Mouse (Mus musculus) spleen, embryonic (tissue): ENCODE measurements at regions not wholly inside any gene's neighbourhood (a gene's known extent, or its start where the extent isn't known, plus 50 kb on each side); places are given as distances from the start of the nearest gene placed in this dataset.

Experiments used
- CTCF ChIA-PET: fragments of 350-600 bp; sonication (Branson Sonifier 250); formaldehyde crosslinking; loops from one replicate; lab custom pipeline; 2022; lab: Charles Lee

DNA sequence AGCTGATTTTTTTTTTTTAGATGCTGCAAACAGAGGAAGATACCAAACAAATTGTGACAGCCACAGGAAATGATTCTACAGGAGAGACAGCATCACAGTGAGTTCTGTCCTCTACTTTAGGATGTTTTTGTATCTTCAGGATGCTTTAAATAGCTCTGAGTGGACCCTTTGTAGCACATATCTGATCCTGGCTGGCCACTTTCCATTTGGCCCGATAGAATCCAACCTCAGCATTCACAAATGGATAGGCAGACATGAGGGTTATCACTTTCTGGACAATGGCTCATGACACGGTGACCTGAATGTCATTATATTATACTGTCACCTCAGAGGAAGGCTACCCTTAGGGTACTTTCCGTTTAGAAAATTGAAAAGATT, 379.3 kb downstream of the Gm10295 start:
- CTCF ChIA-PET, result no interaction called here

DNA sequence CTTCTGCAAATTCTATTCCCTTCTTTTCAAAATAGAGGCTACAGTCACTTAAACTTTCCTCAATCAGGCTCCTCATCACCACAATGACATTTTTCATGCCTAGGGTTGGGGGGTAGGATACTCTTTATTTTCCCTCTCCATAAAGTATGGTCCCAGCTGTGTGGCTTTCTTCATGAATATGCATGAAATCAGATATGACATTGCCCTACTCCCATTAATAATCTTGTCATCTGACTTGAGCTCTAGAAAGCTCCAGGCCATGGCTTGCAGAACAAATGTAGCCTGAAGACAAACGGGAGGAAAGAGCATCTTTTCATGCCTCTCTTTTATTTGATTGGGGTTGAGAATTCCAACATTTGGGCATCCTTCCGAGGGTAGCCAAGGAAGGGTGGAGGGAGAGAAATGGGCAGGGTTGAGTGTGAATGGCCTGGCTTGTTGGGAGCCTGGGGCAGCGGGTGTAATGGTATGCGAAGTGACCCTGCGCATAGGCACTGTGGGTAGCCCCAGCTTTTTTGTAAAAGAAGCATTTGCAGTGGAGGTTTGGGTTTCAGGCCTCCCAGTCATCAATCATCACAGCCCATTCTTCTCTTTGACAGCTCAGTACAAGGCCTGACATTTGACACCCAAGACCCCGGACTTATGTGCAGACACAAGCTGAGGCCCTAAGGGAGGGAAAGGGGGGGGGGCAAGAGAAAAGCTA, 379.8 kb downstream of the Gm10295 start:
- CTCF ChIA-PET, result no interaction called here

DNA sequence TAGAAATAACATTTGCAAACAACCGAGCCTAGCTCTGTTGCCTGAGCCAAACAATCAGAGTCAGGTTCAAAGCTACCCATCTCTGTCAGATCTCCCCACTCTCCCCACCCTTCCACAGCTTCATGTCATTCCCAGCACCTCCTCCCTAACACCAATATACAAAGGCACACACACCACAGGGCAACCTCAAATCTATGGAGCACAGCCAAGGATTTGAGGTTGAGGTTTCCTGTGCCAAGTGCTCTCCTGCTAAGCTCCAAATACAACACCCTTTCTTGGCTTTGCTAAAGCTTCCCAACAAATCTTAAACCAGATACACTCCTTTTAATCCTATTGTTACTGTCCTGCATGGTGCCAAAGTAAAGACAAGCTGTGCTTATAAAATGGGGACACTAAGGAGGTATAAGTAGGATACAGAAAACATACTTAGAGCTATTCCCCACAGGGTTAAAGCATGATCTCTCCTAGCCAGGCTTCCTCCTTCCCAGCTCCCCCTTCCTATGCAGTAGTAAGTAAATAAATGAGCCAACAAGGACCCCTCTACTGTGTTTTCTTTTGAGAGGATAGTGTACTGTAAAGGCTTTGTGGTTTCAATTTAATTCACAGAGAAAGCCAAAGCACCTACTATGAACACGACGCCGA, 398.8 kb downstream of the Gm10295 start:
- CTCF ChIA-PET, result no interaction called here

DNA sequence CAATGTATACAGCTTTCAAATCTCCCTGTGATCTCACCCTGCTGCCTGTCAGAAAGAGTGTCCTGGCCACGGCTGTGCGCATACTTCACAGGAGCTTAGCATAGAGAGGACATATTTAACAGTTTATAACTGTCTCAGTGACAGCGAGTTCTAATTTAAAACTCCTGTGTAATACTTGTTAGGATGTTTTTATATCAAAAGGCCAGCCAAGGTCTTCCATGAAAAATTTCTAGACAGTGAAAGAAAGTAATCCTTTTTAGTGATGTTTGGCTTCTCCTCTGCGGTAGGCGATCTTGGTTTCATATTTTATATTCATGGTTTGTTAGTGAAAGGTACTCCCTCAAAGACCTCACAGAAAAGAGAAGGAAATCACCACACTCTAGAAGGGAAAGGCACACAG, 403.0 kb downstream of the Gm10295 start:
- CTCF ChIA-PET, result no interaction called here

DNA sequence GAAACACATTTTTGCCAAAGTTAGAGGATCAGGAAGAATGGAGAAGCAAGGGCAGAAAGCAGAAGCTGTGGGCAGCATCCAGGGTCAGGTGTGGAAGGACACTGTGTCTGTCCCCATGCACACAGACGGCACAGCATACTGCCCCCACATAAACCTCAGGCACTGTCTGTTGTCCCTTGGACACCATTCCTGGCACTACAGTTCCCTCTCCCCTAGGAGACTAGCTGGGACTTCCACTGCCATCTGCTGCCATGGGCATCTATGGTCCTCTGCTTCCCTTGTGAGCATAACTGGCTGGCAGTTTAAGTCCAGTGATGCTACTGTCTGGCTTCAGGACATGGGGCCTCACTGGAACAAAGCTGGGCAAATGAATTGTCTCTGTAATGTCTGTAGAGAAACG, 405.0 kb downstream of the Gm10295 start:
- CTCF ChIA-PET, result no interaction called here

DNA sequence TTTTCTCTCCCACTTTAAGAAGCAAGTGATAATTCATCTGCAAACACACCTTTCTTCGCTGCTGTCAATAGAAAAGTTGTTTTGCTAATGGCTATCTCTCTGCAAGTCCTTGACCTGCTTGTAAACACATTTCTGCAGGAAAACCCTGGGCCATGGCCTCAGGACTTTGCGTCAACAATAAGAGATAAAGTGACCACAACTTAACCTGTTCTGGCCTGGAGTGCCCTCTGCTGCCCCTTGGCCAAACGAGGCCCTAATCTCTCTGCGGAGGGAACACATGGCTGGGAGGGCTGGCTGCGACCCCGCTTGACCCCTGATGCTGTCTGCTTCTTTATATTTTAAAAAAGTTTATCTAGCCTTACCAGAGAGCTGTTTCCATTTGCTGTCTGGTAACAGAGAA, 420.4 kb downstream of the Gm10295 start:
- CTCF ChIA-PET, result no interaction called here

DNA sequence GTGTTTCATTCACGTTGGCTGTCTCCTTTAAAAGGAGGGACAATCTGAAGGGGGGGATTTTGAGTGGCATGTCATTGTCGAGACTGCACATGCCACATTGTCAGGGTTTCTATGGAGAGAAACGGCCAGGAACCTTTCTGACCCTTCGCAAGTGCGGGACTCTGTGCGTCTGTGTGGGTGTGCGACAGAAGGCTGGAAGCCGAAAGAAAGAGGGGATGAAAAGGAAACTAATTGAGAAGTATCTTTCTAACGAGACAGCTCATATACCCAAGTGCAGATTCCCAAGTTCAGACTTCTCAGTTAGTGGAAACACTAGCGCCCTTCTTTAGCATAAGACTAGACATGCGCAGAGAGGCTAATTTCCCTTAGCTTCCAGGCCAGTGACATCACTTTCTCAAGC, 421.4 kb downstream of the Gm10295 start:
- CTCF ChIA-PET, result no interaction called here

DNA sequence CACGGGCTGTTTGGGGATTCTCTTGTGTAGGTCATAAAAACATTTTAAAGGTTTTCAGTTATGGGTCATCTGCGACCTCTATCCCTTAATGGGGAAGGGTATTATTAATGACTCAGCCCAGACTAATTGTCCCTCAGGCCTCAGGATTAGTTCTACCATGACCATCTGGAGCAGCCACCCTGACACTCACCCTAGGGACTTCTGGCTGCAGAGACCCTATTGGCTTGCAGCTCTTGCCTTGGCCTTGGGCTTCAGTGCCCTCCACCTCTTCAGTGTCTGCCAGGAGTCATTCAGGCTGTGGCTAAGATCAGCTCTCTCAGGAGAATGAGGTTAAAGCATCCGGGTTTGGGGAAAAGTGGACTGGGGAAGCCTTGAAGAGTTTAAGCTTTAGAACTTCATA, 423.3 kb downstream of the Gm10295 start:
- CTCF ChIA-PET, result no interaction called here

DNA sequence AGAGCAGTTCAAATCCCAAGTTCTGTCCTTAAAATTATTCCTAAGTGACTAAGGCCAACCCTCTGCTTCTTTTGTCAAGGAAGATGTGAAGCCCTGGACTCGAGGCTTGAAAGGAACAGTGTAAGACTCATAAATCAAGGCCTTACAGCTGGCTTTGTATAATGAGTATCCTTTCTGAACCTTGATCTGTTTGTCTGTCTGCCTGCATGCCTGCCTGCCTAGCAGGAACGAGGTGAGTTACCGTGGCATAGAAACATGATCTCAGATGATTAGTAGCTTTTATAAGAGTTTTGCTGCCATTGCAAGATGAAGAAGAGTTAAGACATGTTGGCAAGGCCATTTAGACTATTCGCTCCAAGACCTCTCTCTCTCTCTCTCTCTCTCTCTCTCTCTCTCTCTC, 434.3 kb downstream of the Gm10295 start:
- CTCF ChIA-PET, result no interaction called here

DNA sequence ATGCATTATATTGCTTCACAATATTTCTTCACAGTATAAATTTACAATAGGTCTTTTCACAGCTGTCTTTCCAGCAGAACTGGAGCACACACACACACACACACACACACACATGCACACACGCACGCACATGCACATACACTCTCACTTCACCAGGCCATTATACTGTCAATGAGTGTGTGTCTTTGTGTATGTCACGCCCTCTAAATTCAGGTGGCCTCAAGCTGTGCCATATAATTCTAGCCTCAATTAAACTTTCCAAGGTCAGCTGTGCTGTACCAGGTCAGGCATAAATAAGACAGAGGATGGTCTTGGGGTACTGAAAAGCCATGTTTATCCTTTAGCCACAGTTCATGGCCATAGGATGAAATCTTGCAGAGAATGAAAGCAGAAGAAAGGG, 442.4 kb downstream of the Gm10295 start:
- CTCF ChIA-PET, result no interaction called here

DNA sequence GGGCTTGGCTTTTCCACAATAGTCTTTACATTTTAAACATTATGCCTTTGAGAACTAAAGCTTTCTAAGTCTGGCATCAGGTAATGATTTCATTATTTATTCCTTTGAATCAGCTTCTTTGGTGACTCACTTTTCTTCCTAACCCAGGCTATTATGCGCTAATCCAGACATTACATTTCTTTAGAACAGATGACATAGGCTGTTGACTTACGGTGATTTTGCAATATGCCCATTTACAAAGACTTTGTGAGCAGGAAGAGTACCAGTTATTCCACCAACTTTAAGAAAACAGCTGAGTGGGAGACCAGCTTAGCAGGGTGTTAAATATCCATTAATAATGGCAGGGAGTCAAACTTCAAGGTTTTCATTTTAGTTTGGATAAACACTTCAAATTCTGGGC, 459.6 kb downstream of the Gm10295 start:
- CTCF ChIA-PET, result no interaction called here

DNA sequence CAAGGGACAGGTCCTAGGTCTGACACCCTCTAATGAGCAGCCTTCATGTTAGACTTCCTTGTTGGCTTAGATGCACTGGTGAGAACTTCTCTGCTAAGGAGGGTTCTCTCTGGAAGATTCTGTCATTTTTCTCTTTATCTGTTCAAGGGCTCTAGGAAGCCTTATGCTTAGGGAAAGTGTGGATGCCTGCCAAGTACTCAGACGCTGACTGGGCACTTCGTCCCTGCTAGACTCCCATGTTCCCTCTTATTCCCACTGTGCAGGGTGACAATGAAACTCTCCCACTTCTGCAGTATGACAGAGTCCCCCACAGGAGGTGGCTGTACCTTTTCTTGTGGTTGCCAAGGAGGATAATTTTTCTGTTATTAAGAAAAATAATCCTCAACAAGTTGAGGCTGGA, 470.8 kb downstream of the Gm10295 start:
- CTCF ChIA-PET, result no interaction called here

DNA sequence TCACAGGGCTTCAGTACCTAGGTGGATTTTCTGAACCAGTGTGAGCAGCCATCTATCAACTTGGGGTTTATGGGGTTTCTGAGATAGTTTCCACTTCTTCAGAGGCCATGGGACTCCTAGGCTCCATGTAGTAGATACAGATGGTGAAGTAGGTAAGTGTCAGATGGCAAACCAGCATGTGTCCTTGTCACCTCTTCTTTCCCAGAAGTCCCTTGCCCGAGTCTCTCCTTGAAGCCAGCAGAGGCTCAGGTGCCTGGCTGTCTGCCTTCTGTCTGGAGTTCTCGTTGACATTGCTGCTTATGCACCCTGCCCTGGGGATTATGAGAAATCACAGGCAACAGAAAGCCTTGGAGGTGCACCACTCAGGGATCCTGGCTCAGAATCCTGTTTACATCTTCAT, 476.9 kb downstream of the Gm10295 start:
- CTCF ChIA-PET, result no interaction called here

DNA sequence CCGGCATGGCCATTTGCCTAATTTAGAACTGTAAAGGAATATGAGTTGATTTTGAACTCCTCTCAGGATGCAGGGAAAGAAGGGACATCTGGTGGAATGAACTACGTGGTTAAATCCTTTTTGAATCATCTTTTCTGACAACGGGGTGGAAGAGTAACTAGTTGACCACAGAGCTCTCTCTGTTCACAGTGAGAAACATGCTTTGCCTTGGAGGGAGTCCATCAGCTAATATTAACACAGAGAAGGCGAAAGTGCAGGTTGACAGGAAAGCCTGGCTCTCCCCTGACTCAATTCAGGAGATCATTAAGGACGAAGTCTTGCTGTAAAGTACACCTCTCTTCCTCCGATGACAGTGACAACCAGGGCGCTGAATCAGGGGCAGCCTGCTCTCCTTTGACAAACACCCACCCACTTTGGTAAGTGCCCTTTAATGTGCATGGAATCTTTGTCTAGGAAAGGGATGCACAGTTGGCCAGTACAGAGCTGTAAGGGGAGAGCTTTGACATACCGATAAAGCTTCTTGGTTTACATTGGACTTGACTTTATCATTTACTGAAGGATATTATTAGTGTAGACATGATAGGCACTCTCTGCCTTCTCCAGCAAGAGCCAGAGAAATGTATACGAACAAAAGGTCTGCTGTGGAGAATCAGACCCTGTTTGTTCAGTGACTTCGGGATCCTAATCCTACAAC, 480.3 kb downstream of the Gm10295 start:
- CTCF ChIA-PET, result no interaction called here

DNA sequence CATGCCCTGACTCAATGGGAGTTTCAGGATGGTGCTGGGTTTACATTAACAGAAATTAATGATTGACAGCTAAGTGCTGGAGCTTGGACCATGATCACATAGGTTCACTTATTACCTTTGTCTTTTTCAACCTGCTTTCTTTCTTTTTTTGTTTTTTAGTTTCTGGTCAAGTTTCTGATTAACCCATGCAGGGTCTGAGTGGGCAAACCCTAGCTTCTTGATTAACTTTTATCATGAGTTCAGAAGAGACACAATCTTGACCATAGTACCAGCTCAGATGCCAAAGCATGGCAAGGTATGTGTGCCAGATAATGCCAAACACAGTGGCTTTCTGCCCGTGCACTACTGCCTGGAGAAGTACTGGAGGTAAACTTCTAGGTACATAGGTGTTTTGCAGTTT, 482.2 kb downstream of the Gm10295 start:
- CTCF ChIA-PET, result no interaction called here

DNA sequence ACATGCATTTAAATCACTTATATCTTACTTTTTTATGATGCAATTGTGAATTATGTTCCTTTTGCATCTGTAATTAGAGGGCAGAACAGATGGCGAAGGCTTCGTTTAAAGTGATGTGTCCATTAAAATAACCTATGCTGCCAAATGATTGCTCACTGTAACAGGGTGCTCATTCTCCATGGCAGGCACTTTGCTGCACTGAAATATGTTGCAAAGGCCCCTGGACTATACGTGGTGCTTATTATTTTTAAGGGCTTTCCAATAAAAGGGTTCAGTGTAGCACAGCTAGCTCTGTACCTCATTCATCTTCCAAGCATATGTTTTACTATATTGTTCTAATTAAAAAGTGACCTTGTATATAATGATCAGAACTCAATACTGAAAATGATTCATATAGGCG, 491.3 kb downstream of the Gm10295 start:
- CTCF ChIA-PET, result no interaction called here

DNA sequence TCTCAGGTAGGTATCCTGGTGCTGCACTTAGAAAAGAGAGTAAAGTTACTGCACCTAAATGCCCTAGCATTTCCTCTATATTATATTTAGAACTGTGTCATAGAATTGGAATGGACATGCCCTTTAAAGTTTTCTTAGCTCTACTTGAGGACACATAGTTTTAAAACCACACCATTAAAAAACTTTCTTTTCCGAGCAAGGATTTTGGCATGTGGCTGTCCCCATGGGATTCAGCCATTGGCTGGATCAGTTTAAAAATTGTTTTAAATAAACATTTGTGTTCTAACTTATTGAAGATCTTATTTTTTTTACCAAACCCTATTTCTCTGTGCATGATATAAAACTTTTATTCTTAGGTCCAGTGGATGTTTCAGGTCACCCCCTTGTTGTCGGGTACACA, 484.2 kb upstream of the Nr2f2 start:
- CTCF ChIA-PET, result no interaction called here

DNA sequence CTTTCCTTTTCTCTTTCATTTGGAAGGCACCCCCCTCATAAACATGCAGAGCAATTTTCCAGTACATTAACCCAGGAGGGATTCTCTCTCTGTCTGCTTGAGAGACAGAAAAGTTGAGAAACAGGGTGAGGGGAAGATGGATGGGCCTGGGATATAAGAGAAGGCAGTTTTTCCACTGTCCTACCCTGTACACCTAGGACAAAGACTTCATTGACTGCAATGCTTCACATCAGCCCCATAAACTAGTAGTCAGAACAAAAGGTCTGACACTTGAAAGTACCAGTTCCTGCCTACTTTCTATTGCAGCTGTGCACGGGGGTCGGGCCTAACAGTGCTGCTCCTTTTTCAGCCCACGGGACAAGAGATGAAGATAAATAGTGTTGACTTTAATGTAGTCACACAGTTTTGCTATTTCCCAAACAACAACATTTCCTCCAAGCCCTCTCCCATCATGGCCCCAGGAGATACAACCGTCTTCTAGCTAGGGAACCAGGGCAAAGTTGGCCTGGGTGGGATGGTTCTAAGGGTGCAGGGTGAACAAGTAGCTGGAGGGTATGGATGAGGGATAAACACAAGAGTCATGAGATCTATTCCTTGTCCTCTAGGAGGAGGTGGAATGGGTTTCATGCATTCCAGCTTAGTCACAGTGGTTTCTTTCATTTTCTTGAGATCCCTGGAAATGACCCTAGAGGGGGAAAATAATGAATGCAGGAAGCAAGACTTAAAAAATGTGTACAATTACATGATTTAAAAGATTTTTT, 481.7 kb upstream of the Nr2f2 start:
- CTCF ChIA-PET, result no interaction called here

DNA sequence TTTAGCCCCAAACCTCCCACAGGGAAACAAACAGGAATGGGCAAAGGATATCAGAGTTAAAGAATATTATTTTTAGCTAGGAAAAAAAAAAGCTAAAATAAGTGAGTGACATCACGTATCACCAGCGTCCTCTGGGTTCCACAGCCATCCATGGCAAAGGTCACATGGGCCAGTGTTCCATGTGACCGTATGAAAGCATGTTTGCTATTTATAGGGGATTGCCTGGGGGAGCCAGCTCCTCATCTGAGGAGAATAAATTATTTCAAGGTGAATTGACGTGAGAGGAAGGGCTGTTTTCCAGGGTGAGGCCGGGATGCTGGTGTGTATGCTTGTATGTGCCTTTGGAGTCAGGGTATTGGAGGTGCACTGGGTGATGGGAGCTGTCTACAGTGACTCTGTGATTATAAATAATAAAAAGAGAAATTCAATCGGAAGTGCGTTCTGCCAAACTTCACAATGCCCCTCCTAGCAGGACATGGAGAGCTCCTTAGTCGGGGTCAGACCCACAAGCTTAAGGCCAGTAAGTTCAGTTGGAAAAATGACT, 481.0 kb upstream of the Nr2f2 start:
- CTCF ChIA-PET, result no interaction called here

DNA sequence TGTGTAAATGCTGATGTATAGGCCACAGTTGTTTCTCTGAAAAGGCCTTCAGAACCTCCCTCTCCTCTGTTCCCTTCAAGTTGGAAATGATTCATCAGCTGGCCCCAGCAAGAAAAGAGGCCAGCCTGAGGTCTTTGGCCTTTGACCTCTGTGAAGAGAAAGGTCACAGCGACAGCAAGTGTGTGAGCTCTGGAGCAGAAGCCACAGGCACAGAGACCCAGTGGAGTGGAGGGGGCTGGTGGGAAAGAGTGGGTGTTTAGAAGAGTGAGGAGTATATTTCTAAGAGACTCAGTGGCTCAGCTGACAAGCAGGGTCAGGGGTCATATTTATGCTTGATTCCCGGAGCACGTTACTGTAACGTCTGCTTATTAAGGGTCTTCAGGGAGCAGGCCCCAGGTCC, 479.5 kb upstream of the Nr2f2 start:
- CTCF ChIA-PET, result no interaction called here

DNA sequence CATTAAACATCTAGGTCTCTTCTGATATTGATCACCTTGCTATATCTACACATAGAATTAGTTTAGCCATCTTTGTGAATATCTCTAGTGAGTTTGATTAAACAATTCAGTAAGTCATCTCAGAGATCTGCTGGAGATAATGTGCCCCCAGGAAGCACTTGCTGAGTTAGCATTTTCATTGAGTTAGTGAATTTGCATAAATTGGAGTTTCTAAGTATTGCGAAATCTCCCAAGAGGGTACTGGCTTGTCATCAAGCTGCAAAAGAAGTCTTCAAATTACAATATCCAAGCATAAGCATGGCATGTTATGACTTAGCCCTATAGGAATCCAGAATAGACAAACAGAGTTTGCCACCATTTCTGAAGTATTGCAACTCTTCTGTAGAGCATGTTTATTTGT, 473.6 kb upstream of the Nr2f2 start:
- CTCF ChIA-PET, result no interaction called here

DNA sequence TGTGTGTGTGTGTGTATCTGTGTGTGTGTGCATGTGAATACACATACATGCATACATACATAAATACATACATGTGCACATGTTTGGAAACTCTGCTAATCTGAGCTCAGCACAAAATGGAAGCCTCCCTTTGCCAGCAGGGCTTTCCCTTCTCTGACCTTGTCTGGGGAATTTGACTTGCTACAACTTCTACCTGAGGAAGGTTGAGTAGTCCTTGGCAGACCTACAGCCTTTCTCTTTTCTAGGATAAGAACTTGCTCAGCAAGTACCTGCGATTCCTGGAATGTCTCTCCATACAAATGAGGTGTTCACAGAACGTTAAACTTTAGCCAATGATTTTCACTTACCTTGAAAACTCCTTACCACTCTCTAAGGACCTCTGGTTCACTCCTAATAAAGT, 472.7 kb upstream of the Nr2f2 start:
- CTCF ChIA-PET, result no interaction called here
